Mouse (Mus musculus): ENCODE results near the gene E030030I06Rik.

DNA sequence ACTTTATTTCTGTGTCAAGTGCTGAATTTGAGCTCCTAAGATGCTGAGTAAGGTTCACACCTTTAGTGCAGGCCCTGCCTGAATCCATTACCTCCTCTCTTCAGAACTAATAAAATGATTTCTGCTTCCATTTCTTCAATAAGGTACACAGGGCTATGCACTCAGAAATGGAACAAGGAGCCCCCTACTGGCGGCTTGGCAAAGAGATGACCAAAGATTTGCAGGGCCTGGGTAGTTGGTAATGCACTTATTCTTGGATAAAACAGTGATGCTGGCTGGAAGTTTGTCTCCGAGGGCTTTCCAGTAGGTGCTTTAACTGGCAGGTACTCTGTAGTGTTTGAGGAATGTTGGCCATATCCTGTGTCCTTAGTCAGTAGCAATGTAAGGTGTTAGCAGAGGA, 76.3 kb downstream of the E030030I06Rik start:
- TF ChIP-seq EP300 (IDR thresholded peaks at IDR 0.05; ENCODE audit: low read depth in 1 of 2, low read length in 2 of 2) = no peak
- TF ChIP-seq MYB (IDR thresholded peaks at IDR 0.05; ENCODE audit: low read depth, low read length) = no peak
